Mouse (Mus musculus) cerebellum, adult 18-20 months (tissue): Measurements from ENCODE around the gene Hoxa10.

ENCODE experiments used
- DNase-seq, 2 experiments: peaks; one replicate each; pipeline ENCODE4 v3.0.0; 2021

Gene Hoxa10

GRCm38 (mm10) chr6:52203371-52204049 lies 37.1 kb downstream of the Hoxa10 start:
- DNase-seq, result no peak

- DNase-seq, result no peak
Measured at GRCm38 (mm10) chr6:52203121-52203370, 37.6 kb downstream of the Hoxa10 start.

GRCm38 (mm10) chr6:52202362-52203120 lies 38.1 kb downstream of the Hoxa10 start:
- DNase-seq, result no peak

GRCm38 (mm10) chr6:52201269-52201668 lies 39.4 kb downstream of the Hoxa10 start:
- DNase-seq, result no peak

GRCm38 (mm10) chr6:52200751-52201250 lies 39.9 kb downstream of the Hoxa10 start:
- no peak for DNase-seq

GRCm38 (mm10) chr6:52200073-52200750 lies 40.4 kb downstream of the Hoxa10 start:
- DNase-seq, result no peak

- DNase-seq, result no peak
Measured at GRCm38 (mm10) chr6:52197271-52197670, 43.4 kb downstream of the Hoxa10 start.

- DNase-seq, result no peak
Measured at GRCm38 (mm10) chr6:52196811-52197210, 43.8 kb downstream of the Hoxa10 start.

- DNase-seq, result no peak
Measured at GRCm38 (mm10) chr6:52194690-52195089, 46.0 kb downstream of the Hoxa10 start.

- DNase-seq, result peak in 1 of 2 experiments; percentile 26
Measured at GRCm38 (mm10) chr6:52191860-52192550, 48.6 kb downstream of the Hoxa10 start.

- DNase-seq, result no peak
Measured at GRCm38 (mm10) chr6:52190906-52191810, 49.5 kb downstream of the Hoxa10 start, which contains the start of gene Hoxa4. Gene Hoxa4 (minus strand): TSS chr6:52191753.

GRCm38 (mm10) chr6:52190410-52190809 lies 50.2 kb downstream of the Hoxa10 start:
- no peak for DNase-seq

- DNase-seq, result no peak
Measured at GRCm38 (mm10) chr6:52189909-52190308, 50.7 kb downstream of the Hoxa10 start.

GRCm38 (mm10) chr6:52189172-52189591 lies 51.5 kb downstream of the Hoxa10 start:
- no peak for DNase-seq

- no peak for DNase-seq
Measured at GRCm38 (mm10) chr6:52186500-52186899, 54.2 kb downstream of the Hoxa10 start.

- no peak for DNase-seq
Measured at GRCm38 (mm10) chr6:52185834-52186233, 54.8 kb downstream of the Hoxa10 start.

- no peak for DNase-seq
Measured at GRCm38 (mm10) chr6:52185222-52185621, 55.4 kb downstream of the Hoxa10 start.

GRCm38 (mm10) chr6:52184668-52185067 lies 56.0 kb downstream of the Hoxa10 start:
- no peak for DNase-seq

- DNase-seq, result no peak
Measured at GRCm38 (mm10) chr6:52183311-52184080, 57.2 kb downstream of the Hoxa10 start.

- no peak for DNase-seq
Measured at GRCm38 (mm10) chr6:52182793-52183192, 57.9 kb downstream of the Hoxa10 start.

GRCm38 (mm10) chr6:52182030-52182429 lies 58.6 kb downstream of the Hoxa10 start:
- DNase-seq, result no peak
